ENCODE assay signal across 24 mouse cellular contexts in the genomic region with DNA sequence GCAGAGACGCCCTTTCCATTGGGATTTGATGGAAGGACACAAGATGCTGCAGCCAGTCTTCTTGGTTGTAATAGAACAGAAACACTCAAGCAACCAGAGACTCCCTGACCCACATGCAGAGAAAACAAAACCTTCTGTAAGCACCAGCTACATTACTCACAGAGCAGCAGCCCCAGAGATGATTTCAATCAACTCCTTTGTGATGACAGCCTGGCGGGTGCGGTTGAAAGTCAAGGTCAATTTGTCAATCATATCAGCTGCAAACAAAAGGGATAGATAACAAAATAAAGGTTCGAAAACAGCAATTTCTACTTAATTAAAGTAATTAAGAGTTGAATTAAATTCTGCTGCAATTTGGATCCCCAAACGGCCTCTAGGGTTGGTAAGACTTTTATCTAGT.
"Had no signal": no experiment of that assay in that cellular context is flagged by ENCODE, and none has a peak within 500 bp of the region (broad histone marks: within the 10 kb centered on the region; RNA-seq: fewer than 3 reads in every experiment).

No protein-coding gene starts in this region.

- H3K27me3 ChIP-seq: heart, embryonic 12.5 days; hindbrain, embryonic 12.5 days; intestine, embryonic 15.5 days; limb, embryonic 13.5 days; limb, embryonic 15.5 days; liver, embryonic 12.5 days had no signal

- H3K27ac ChIP-seq: gastrocnemius, adult 2 months; heart, embryonic 10.5 days; hindbrain, embryonic 10.5 days; hindbrain, embryonic 12.5 days; hindbrain, embryonic 14.5 days; intestine, embryonic 15.5 days; layer of hippocampus, adult 2 months; left cerebral cortex, adult 2 months; limb, embryonic 13.5 days; limb, embryonic 15.5 days; liver, embryonic 12.5 days; liver, embryonic 14.5 days had no signal

- DNase-seq: gastrocnemius, adult 2 months; gastrocnemius, postnatal 10 days; gastrocnemius, postnatal 25 days; heart, adult 18-20 months; heart, postnatal 10 days; heart, postnatal 4 days; kidney, adult 18-20 months; kidney, adult 8-10 months; kidney, postnatal 10 days; kidney, postnatal 25 days; kidney, postnatal 4 days; left cerebral cortex, postnatal 4 days had no signal

- H3K4me1 ChIP-seq: heart, embryonic 10.5 days; heart, embryonic 12.5 days; hindbrain, embryonic 10.5 days; hindbrain, embryonic 12.5 days; intestine, embryonic 15.5 days; limb, embryonic 13.5 days; limb, embryonic 15.5 days; liver, embryonic 12.5 days had no signal

- H3K4me3 ChIP-seq: gastrocnemius, adult 2 months; heart, embryonic 10.5 days; heart, embryonic 12.5 days; hindbrain, embryonic 10.5 days; hindbrain, embryonic 12.5 days; intestine, embryonic 15.5 days; layer of hippocampus, adult 2 months; left cerebral cortex, adult 2 months; limb, embryonic 13.5 days; limb, embryonic 15.5 days; liver, embryonic 12.5 days had no signal
